Mouse (Mus musculus) fibroblast of lung, adult 2 months (primary cell): ENCODE measurements around the gene Pdzd9.

ENCODE experiments used
- DNase-seq: peaks from one replicate; pipeline ENCODE4 v3.0.0-alpha.2; 2011; ENCODE audit warnings: low read depth

The Pdzd9 gene

GRCm38 (mm10) chr7:120635362-120635781 lies 34.8 kb downstream of the Pdzd9 start:
- DNase-seq: no peak

GRCm38 (mm10) chr7:120634711-120635361 lies 35.3 kb downstream of the Pdzd9 start, which contains the start of gene Uqcrc2:
TSS of gene Uqcrc2 (plus strand) at chr7:120635176.
- peak; percentile 72 for DNase-seq

GRCm38 (mm10) chr7:120634301-120634700 lies 35.8 kb downstream of the Pdzd9 start:
- no peak for DNase-seq

GRCm38 (mm10) chr7:120632518-120632917 lies 37.6 kb downstream of the Pdzd9 start:
- DNase-seq: peak; percentile 31

- no peak for DNase-seq
These were observed 49.3 kb downstream of the Pdzd9 start for GRCm38 (mm10) chr7:120620841-120621240.

- no peak for DNase-seq
These were observed 49.9 kb downstream of the Pdzd9 start for GRCm38 (mm10) chr7:120620075-120620771.
